8 mouse cellular contexts compared by ENCODE assay signal in the genomic region with DNA sequence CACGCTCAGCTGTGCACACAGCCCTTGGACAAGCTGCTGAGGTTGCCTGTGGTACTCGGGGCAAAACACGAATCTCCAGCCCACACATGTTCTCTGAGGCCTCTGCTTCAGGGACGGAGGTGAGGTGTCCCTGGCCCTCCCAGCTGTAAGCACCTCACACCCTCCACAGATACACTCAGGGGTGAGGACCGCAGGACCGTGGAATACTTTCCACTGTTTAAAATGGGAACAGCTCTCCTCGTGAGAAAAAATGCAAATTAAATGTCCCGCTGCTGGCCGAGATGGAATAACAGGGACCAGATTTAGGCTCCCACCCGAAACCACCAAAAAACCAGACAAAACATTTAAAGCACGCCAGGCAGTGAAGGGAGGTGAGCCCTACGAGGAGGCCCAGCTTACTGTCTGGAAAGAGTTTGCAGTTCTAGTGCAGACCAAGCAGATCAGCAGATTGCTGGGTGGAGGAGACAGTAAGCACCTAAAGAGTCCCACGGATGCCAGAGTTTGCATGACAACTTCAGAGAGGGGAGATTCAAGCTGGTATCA. TPM values are rescaled to one million over a fixed set of nuclear protein-coding genes. Genes with fewer than 3 reads are reported as not detected.
A peak's percentile ranks its signal among the peaks of the same experiment; 100 is the strongest.
DNase-seq lines count a peak whose midpoint lies in the region; ATAC-seq and TF ChIP-seq lines count a peak whose summit lies in the region.
"Had no signal": no experiment of that assay in that cellular context is flagged by ENCODE, and none has a peak within 500 bp of the region (broad histone marks: within the 10 kb centered on the region; RNA-seq: fewer than 3 reads in every experiment).

No protein-coding gene starts in this region.

- no peak overlapping the region for H3K4me3 ChIP-seq in lung, embryonic 14.5 days (ENCODE audit: low read depth, low read length)
- no peak overlapping the region for H3K4me3 ChIP-seq in lung, adult 2 months (replicated peaks; ENCODE audit: extremely low read depth, low read depth, low read length)
- no peak overlapping the region for H3K4me3 ChIP-seq in forebrain, embryonic 13.5 days
- H3K4me3 ChIP-seq in limb, embryonic 11.5 days (ENCODE audit: low read depth, low read length), result no peak overlapping the region
- no peak overlapping the region for H3K4me3 ChIP-seq in stomach, embryonic 14.5 days (ENCODE audit: low read depth, low read length)

- 0 out of 2 replicates have a peak overlapping the region, but pooled peaks have one; percentile 26 for H3K9ac ChIP-seq in lung, embryonic 14.5 days
- peak overlapping the region; percentile 38 for H3K9ac ChIP-seq in forebrain, embryonic 13.5 days
- peak overlapping the region; percentile 39; the same call in 1 of the 2 replicates for H3K9ac ChIP-seq in limb, embryonic 11.5 days (ENCODE audit: low read length)
- H3K9ac ChIP-seq in stomach, embryonic 14.5 days (replicated peaks; ENCODE audit: low read depth, low read length), result no peak overlapping the region

- no peak for ATAC-seq in lung, embryonic 14.5 days (ENCODE audit: insufficient read depth)
- ATAC-seq in forebrain, embryonic 13.5 days, result no peak
- peak; percentile 53; the same call in 1 of the 2 replicates for ATAC-seq in limb, embryonic 11.5 days (ENCODE audit: insufficient number of reproducible peaks, low FRiP score, low TSS enrichment, low read depth)
- ATAC-seq in stomach, embryonic 14.5 days (ENCODE audit: insufficient number of reproducible peaks, insufficient read depth, low FRiP score, low read depth), result no peak

- no peaks in the 10 kb centered on the region for H3K9me3 ChIP-seq in lung, embryonic 14.5 days (ENCODE audit: low read depth, low read length)
- no peaks in the 10 kb centered on the region for H3K9me3 ChIP-seq in forebrain, embryonic 13.5 days (replicated peaks)
- H3K9me3 ChIP-seq in limb, embryonic 11.5 days (ENCODE audit: control insufficient read depth, low read length), result no peaks in the 10 kb centered on the region
- H3K9me3 ChIP-seq in stomach, embryonic 14.5 days (ENCODE audit: control insufficient read depth, low read depth, low read length), result no peaks in the 10 kb centered on the region

- 31% methylated on average over 13 of the region's 13 CpGs for WGBS in lung, embryonic 14.5 days
- WGBS in lung, adult 2 months, result 49% methylated on average over 13 of the region's 13 CpGs
- 15% methylated on average over 13 of the region's 13 CpGs for WGBS in forebrain, embryonic 13.5 days
- WGBS in limb, embryonic 11.5 days, result 25% methylated on average over 13 of the region's 13 CpGs
- WGBS in stomach, embryonic 14.5 days, result 26% methylated on average over 13 of the region's 13 CpGs

- no peak for TF ChIP-seq CTCF in lung, embryonic 14.5 days (IDR thresholded peaks at IDR 0.05; ENCODE audit: low read depth)
- no peak for TF ChIP-seq CTCF in lung, adult 2 months (IDR thresholded peaks at IDR 0.05; ENCODE audit: insufficient read depth, low read length)

- no peak for TF ChIP-seq POLR2A in lung, adult 2 months (IDR thresholded peaks at IDR 0.05; ENCODE audit: borderline replicate concordance, extremely low read depth, low read depth, low read length)

- peaks cover 24% of the 10 kb centered on the region for H3K4me1 ChIP-seq in lung, embryonic 14.5 days (ENCODE audit: insufficient read depth)
- H3K4me1 ChIP-seq in lung, adult 2 months (ENCODE audit: control insufficient read depth, insufficient read depth, low read length), result no peaks in the 10 kb centered on the region
- peaks cover 47% of the 10 kb centered on the region for H3K4me1 ChIP-seq in forebrain, embryonic 13.5 days
- H3K4me1 ChIP-seq in limb, embryonic 11.5 days (ENCODE audit: control insufficient read depth, insufficient read depth, low read length), result peaks cover 32% of the 10 kb centered on the region
- H3K4me1 ChIP-seq in stomach, embryonic 14.5 days (ENCODE audit: control insufficient read depth, insufficient read depth, low read length), result peaks cover 34% of the 10 kb centered on the region

- peak overlapping the region; percentile 34 for H3K4me2 ChIP-seq in lung, embryonic 14.5 days
- H3K4me2 ChIP-seq in forebrain, embryonic 13.5 days, result peak overlapping the region; percentile 43
- peak overlapping the region; percentile 28; the same call in 1 of the 2 replicates for H3K4me2 ChIP-seq in limb, embryonic 11.5 days (ENCODE audit: low read depth, severe bottlenecking)
- peak overlapping the region; percentile 22; the same call in 1 of the 2 replicates for H3K4me2 ChIP-seq in stomach, embryonic 14.5 days (replicated peaks; ENCODE audit: low read depth, low read length)

- no peaks in the 10 kb centered on the region for H3K27me3 ChIP-seq in lung, embryonic 14.5 days (ENCODE audit: insufficient read depth, low read length)
- H3K27me3 ChIP-seq in forebrain, embryonic 13.5 days, result no peaks in the 10 kb centered on the region
- H3K27me3 ChIP-seq in limb, embryonic 11.5 days (ENCODE audit: control insufficient read depth, insufficient read depth, low read length), result no peaks in the 10 kb centered on the region
- no peaks in the 10 kb centered on the region for H3K27me3 ChIP-seq in stomach, embryonic 14.5 days (ENCODE audit: control insufficient read depth, insufficient read depth, low read length)

- peak; percentile 30 for DNase-seq in lung, embryonic 14.5 days
- DNase-seq in lung, adult 2 months, result no peak
- DNase-seq in limb, embryonic 11.5 days (ENCODE audit: low spot score), result peak; percentile 29
- no peak for DNase-seq in testis, postnatal 14 days (ENCODE audit: low spot score)
- no peak for DNase-seq in cerebellum, adult 11-12 months

- peak overlapping the region; percentile 97 for H3K27ac ChIP-seq in lung, embryonic 14.5 days (ENCODE audit: low read depth)
- peak overlapping the region; percentile 89 for H3K27ac ChIP-seq in forebrain, embryonic 13.5 days
- H3K27ac ChIP-seq in limb, embryonic 11.5 days (replicated peaks; ENCODE audit: low read depth, low read length), result peak overlapping the region; percentile 92
- H3K27ac ChIP-seq in stomach, embryonic 14.5 days (ENCODE audit: low read length), result peak overlapping the region; percentile 98
- H3K27ac ChIP-seq: macrophage had no signal

- H3K36me3 ChIP-seq in lung, embryonic 14.5 days (ENCODE audit: insufficient read depth), result no peaks in the 10 kb centered on the region
- H3K36me3 ChIP-seq in forebrain, embryonic 13.5 days (ENCODE audit: poor library complexity, severe bottlenecking), result no peaks in the 10 kb centered on the region
- no peaks in the 10 kb centered on the region; the same call in 1 of the 2 replicates for H3K36me3 ChIP-seq in limb, embryonic 11.5 days (ENCODE audit: control insufficient read depth, insufficient read depth, low read length)
- no peaks in the 10 kb centered on the region for H3K36me3 ChIP-seq in stomach, embryonic 14.5 days (ENCODE audit: control insufficient read depth, insufficient read depth, low read length)

RNA-seq across cellular contexts. Expression of a gene that starts 19.2 kb away (rescaled TPM):
- 13.4 and 15.1 TPM in 2 replicates for polyA plus RNA-seq in lung, embryonic 14.5 days (2014; fragmentation: Nextera tagmentation; extraction: Ambion mirVana)
- 4.1 and 4.4 TPM in 2 replicates for polyA plus RNA-seq in lung, adult 2 months (2012; rRNA removed)
- 5.6 and 6.5 TPM in 2 replicates for polyA plus RNA-seq in forebrain, embryonic 13.5 days (2015; fragmentation: Nextera tagmentation; extraction: Ambion mirVana)
- polyA plus RNA-seq in limb, embryonic 11.5 days (2014; fragmentation: Nextera tagmentation; extraction: Ambion mirVana), result 17.7 and 17.8 TPM in 2 replicates
- 15.6 and 18.5 TPM in 2 replicates for polyA plus RNA-seq in stomach, embryonic 14.5 days (2014; fragmentation: Nextera tagmentation; extraction: Ambion mirVana)
- polyA plus RNA-seq: macrophage had no signal

Comparison
In these comparisons a context has a peak if more than half of its experiments do, and no peak if none do; other contexts are left out.
1. DNase-seq: peak in lung, embryonic 14.5 days (single experiment) and limb, embryonic 11.5 days (single experiment); none in lung, adult 2 months (single experiment), testis, postnatal 14 days (single experiment) and cerebellum, adult 11-12 months (single experiment).
2. Peak in every context shown above with its lines, with median percentiles within 50 percentile points of each other: H3K27ac ChIP-seq and H3K4me2 ChIP-seq.